Mouse (Mus musculus) cerebellum, postnatal 4 days (tissue): ENCODE measurements at regions not wholly inside any gene's neighbourhood (a gene's known extent, or its start where the extent isn't known, plus 50 kb on each side); places are given as distances from the start of the nearest gene placed in this dataset.

Source experiments
- DNase-seq, 2 experiments: peaks; one replicate each; pipeline ENCODE4 v3.0.0; 2022; ENCODE audit warnings: low spot score in 2 of 2, mixed read lengths in 1 of 2

- no peak for DNase-seq
Observed at GRCm38 (mm10) chr14:90488301-90488700, 2017.1 kb upstream of the Pcdh20 start.

- DNase-seq, result no peak
Observed at GRCm38 (mm10) chr14:90447971-90448370, 1976.8 kb upstream of the Pcdh20 start.

- peak; percentile 28 to 63 for DNase-seq
Observed at GRCm38 (mm10) chr14:90432874-90433543, 1961.8 kb upstream of the Pcdh20 start.

GRCm38 (mm10) chr14:90412707-90413106 is 1941.5 kb upstream of the Pcdh20 start:
- no peak for DNase-seq

- DNase-seq, result no peak
Observed at GRCm38 (mm10) chr14:90406350-90406749, 1935.2 kb upstream of the Pcdh20 start.

- no peak for DNase-seq
Observed at GRCm38 (mm10) chr14:90405476-90405875, 1934.3 kb upstream of the Pcdh20 start.

- DNase-seq, result no peak
Observed at GRCm38 (mm10) chr14:90367256-90367936, 1896.2 kb upstream of the Pcdh20 start.

- DNase-seq, result no peak
Observed at GRCm38 (mm10) chr14:90334541-90334940, 1863.3 kb upstream of the Pcdh20 start.

GRCm38 (mm10) chr14:90295456-90295855 is 1824.3 kb upstream of the Pcdh20 start:
- peak in 1 of 2 experiments; percentile 25 for DNase-seq

GRCm38 (mm10) chr14:90246042-90246441 is 1774.8 kb upstream of the Pcdh20 start:
- no peak for DNase-seq

GRCm38 (mm10) chr14:90232661-90233060 is 1761.5 kb upstream of the Pcdh20 start:
- DNase-seq, result no peak

GRCm38 (mm10) chr14:90200294-90200693 is 1729.1 kb upstream of the Pcdh20 start:
- no peak for DNase-seq

- no peak for DNase-seq
Observed at GRCm38 (mm10) chr14:90197791-90198190, 1726.6 kb upstream of the Pcdh20 start.

- DNase-seq, result no peak
Observed at GRCm38 (mm10) chr14:90172729-90173128, 1701.5 kb upstream of the Pcdh20 start.
